Mouse (Mus musculus): ENCODE measurements around the gene Ppp6r2. TPM values are rescaled to one million over a fixed set of nuclear protein-coding genes. Genes with fewer than 3 reads are reported as not detected.

Gene Ppp6r2
- polyA plus RNA-seq, 1 experiment from 2014 or later = 90.8 TPM

DNA sequence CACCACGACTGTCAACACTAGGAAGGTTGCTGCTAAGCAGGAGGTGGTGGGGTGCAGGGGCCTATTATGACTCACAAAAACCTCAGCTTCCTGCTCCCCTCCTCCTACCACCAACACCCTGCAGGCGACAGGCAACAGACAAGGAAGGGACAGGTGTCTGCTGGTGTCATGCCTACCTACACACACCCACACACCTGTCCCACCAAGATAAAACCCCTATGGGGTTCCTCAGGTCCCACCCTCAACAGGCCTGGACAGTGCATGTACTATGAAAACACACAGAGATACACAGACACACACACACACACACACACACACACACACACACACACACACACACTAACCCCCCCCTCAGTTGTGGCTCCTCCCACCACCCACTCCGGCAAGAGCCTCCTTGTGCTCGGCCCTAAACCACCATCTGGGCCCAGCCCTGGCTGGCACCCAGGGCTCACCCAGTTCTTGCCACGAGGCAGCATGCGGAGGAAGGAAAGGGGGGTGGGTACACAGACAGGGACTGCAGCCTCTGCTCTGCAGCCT is 98.7 kb downstream of the Ppp6r2 start:
- H3K4me3 ChIP-seq (replicated peaks; ENCODE audit: low read length) = no peak overlapping the region
- no peaks in the 10 kb centered on the region for H3K9me3 ChIP-seq (ENCODE audit: control insufficient read depth, low read length)
- no peaks in the 10 kb centered on the region for H3K27me3 ChIP-seq (replicated peaks; ENCODE audit: control insufficient read depth, insufficient read depth, low read length)
- H3K27ac ChIP-seq (ENCODE audit: low read length) = no peak overlapping the region
- H3K9ac ChIP-seq (replicated peaks; ENCODE audit: low read depth, low read length) = no peak overlapping the region
- 50% methylated on average over 6 of the region's 6 CpGs for WGBS
- no peak overlapping the region for H3K4me2 ChIP-seq (ENCODE audit: low read length)
- H3K4me1 ChIP-seq (replicated peaks; ENCODE audit: control insufficient read depth, insufficient read depth, low read length) = peaks cover 37% of the 10 kb centered on the region
- ATAC-seq = no peak
- peaks cover 2% of the 10 kb centered on the region for H3K36me3 ChIP-seq (ENCODE audit: control insufficient read depth, insufficient read depth)

- Histone ChIP-seq H3K36me3 (ENCODE audit: control insufficient read depth, insufficient read depth) (no peaks in the 10 kb centered on the region), H3K9me3 (ENCODE audit: control insufficient read depth, low read length) (no peaks in the 10 kb centered on the region), H3K4me2 (ENCODE audit: low read length) (peak overlapping the region; percentile 69), H3K4me3 (replicated peaks; ENCODE audit: low read length) (no peak overlapping the region), H3K4me1 (replicated peaks; ENCODE audit: control insufficient read depth, insufficient read depth, low read length) (peaks cover 41% of the 10 kb centered on the region), H3K27ac (ENCODE audit: low read length) (no peak overlapping the region), H3K9ac (replicated peaks; ENCODE audit: low read depth, low read length) (no peak overlapping the region), H3K27me3 (replicated peaks; ENCODE audit: control insufficient read depth, insufficient read depth, low read length) (no peaks in the 10 kb centered on the region)
- 86% methylated on average over 4 of the region's 4 CpGs for WGBS
- ATAC-seq = no peak
These were observed 102.0 kb downstream of the Ppp6r2 start for GRCm38 (mm10) chr15:89313359-89313758.

DNA sequence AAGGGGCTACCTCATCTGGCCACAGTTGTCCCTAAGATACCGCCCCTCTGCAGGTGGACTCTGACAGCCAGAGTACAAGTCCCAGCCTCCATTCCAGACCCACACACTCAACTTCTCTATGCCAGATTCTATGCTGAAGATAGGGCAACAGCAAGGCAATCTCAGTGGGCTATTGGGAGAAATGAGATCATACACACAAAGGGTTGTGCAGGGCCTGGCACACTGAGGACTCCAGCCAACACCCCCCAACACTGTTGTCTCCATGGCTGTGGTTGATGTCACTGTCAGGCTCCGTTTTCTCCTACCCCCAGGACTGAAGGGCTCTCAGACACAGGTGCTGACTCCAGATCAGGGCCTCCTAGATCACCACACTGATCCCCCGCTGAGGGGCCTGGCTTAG is 102.8 kb downstream of the Ppp6r2 start:
- Histone ChIP-seq H3K9ac (replicated peaks; ENCODE audit: low read depth, low read length) (peak overlapping the region; percentile 91), H3K9me3 (ENCODE audit: control insufficient read depth, low read length) (no peaks in the 10 kb centered on the region), H3K27ac (ENCODE audit: low read length) (no peak overlapping the region), H3K4me2 (ENCODE audit: low read length) (peak overlapping the region; percentile 69), H3K27me3 (replicated peaks; ENCODE audit: control insufficient read depth, insufficient read depth, low read length) (no peaks in the 10 kb centered on the region), H3K4me3 (replicated peaks; ENCODE audit: low read length) (peak overlapping the region; percentile 89), H3K36me3 (ENCODE audit: control insufficient read depth, insufficient read depth) (no peaks in the 10 kb centered on the region), H3K4me1 (replicated peaks; ENCODE audit: control insufficient read depth, insufficient read depth, low read length) (peaks cover 41% of the 10 kb centered on the region)
- ATAC-seq = no peak
- 25% methylated on average over 3 of the region's 3 CpGs for WGBS

DNA sequence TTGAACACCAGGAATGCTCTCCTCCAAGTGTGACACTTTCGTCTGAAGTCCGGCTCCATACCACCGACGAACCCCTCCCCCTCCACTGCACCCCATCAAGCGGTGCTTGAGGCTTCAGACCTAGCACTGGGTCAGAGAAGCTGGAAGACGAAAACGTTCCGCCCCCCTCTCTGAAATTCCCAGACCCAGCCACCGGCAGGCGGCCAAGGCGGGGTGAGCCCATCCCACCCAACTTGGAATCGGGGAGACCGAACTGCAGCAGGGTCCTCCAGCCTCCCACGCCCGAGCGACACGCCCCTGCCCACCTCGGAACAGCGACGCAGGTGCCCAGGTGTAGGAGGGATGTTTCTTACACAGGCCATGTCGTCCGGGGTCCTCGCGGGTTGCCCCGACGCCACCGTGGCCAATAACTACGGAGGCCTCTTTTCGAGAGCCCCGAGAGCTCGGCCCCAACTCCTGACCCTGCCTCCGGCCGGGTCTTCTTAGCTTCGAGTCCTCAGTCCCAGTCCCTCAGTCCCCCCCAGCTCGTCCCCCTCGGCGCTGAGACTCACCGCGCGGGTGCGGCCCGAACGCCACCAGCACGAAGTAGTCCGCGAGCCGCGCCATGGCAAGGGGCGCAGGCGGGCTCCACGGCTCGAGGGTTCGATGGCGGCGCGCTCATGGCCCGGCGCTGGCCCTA is 103.3 kb downstream of the Ppp6r2 start:
- H3K36me3 ChIP-seq (ENCODE audit: control insufficient read depth, insufficient read depth) = no peaks in the 10 kb centered on the region
- under 1% methylated on average over 57 of the region's 58 CpGs for whole genome bisulfite sequencing
- H3K27me3 ChIP-seq (replicated peaks; ENCODE audit: control insufficient read depth, insufficient read depth, low read length) = no peaks in the 10 kb centered on the region
- H3K4me2 ChIP-seq (ENCODE audit: low read length) = peak overlapping the region; percentile 69
- H3K4me1 ChIP-seq (replicated peaks; ENCODE audit: control insufficient read depth, insufficient read depth, low read length) = peaks cover 41% of the 10 kb centered on the region
- peak; percentile 55 for ATAC-seq
- no peaks in the 10 kb centered on the region for H3K9me3 ChIP-seq (ENCODE audit: control insufficient read depth, low read length)
- peak overlapping the region; percentile 91 for H3K9ac ChIP-seq (replicated peaks; ENCODE audit: low read depth, low read length)
- peak overlapping the region; percentile 42; the same call in 1 of the 2 replicates for H3K27ac ChIP-seq (ENCODE audit: low read length)
- peak overlapping the region; percentile 89 for H3K4me3 ChIP-seq (replicated peaks; ENCODE audit: low read length)

- Histone ChIP-seq H3K27ac (ENCODE audit: low read length) (peak within 1 kb of the TSS; percentile 42; the same call in 1 of the 2 replicates), H3K4me1 (replicated peaks; ENCODE audit: control insufficient read depth, insufficient read depth, low read length) (peaks cover 36% of the 10 kb centered on the region), H3K9me3 (ENCODE audit: control insufficient read depth, low read length) (no peaks in the 10 kb centered on the region), H3K36me3 (ENCODE audit: control insufficient read depth, insufficient read depth) (no peaks in the 10 kb centered on the region), H3K4me3 (replicated peaks; ENCODE audit: low read length) (peak within 1 kb of the TSS; percentile 89), H3K27me3 (replicated peaks; ENCODE audit: control insufficient read depth, insufficient read depth, low read length) (no peaks in the 10 kb centered on the region), H3K9ac (replicated peaks; ENCODE audit: low read depth, low read length) (peak within 1 kb of the TSS; percentile 91), H3K4me2 (ENCODE audit: low read length) (peak within 1 kb of the TSS; percentile 69)
- peak; percentile 100 for ATAC-seq
- under 1% methylated on average over 37 of the region's 37 CpGs for WGBS
These were observed 103.9 kb downstream of the Ppp6r2 start, which contains the start of gene Sbf1 for GRCm38 (mm10) chr15:89315190-89315731. Gene Sbf1 (minus strand): TSS chr15:89315311.

- Histone ChIP-seq H3K4me1 (replicated peaks; ENCODE audit: control insufficient read depth, insufficient read depth, low read length) (peaks cover 27% of the 10 kb centered on the region), H3K27ac (ENCODE audit: low read length) (no peak overlapping the region), H3K9me3 (ENCODE audit: control insufficient read depth, low read length) (no peaks in the 10 kb centered on the region), H3K4me3 (replicated peaks; ENCODE audit: low read length) (no peak overlapping the region), H3K4me2 (ENCODE audit: low read length) (no peak overlapping the region), H3K36me3 (ENCODE audit: control insufficient read depth, insufficient read depth) (no peaks in the 10 kb centered on the region), H3K27me3 (replicated peaks; ENCODE audit: control insufficient read depth, insufficient read depth, low read length) (no peaks in the 10 kb centered on the region), H3K9ac (replicated peaks; ENCODE audit: low read depth, low read length) (no peak overlapping the region)
- ATAC-seq = no peak
- WGBS = 64% methylated on average over 11 of the region's 11 CpGs
These were observed 104.8 kb downstream of the Ppp6r2 start for GRCm38 (mm10) chr15:89316146-89316545.

GRCm38 (mm10) chr15:89321264-89321663 is 109.9 kb downstream of the Ppp6r2 start:
- Histone ChIP-seq H3K4me1 (replicated peaks; ENCODE audit: control insufficient read depth, insufficient read depth, low read length) (0 out of 2 replicates have a peak, but pooled peaks cover 2% of the 10 kb centered on the region), H3K9me3 (ENCODE audit: control insufficient read depth, low read length) (no peaks in the 10 kb centered on the region), H3K4me3 (replicated peaks; ENCODE audit: low read length) (no peak overlapping the region), H3K4me2 (ENCODE audit: low read length) (no peak overlapping the region), H3K9ac (replicated peaks; ENCODE audit: low read depth, low read length) (no peak overlapping the region), H3K36me3 (ENCODE audit: control insufficient read depth, insufficient read depth) (no peaks in the 10 kb centered on the region), H3K27me3 (replicated peaks; ENCODE audit: control insufficient read depth, insufficient read depth, low read length) (0 out of 2 replicates have a peak, but pooled peaks cover 4% of the 10 kb centered on the region), H3K27ac (ENCODE audit: low read length) (no peak overlapping the region)
- ATAC-seq = no peak
- 79% methylated on average over 8 of the region's 8 CpGs for WGBS

- Histone ChIP-seq H3K4me3 (replicated peaks; ENCODE audit: low read length) (no peak within 1 kb of the TSS), H3K27ac (ENCODE audit: low read length) (no peak within 1 kb of the TSS), H3K4me2 (ENCODE audit: low read length) (peak within 1 kb of the TSS; percentile 4; the same call in 1 of the 2 replicates), H3K27me3 (replicated peaks; ENCODE audit: control insufficient read depth, insufficient read depth, low read length) (0 out of 2 replicates have a peak, but pooled peaks cover 4% of the 10 kb centered on the region), H3K9me3 (ENCODE audit: control insufficient read depth, low read length) (no peaks in the 10 kb centered on the region), H3K36me3 (ENCODE audit: control insufficient read depth, insufficient read depth) (no peaks in the 10 kb centered on the region), H3K9ac (replicated peaks; ENCODE audit: low read depth, low read length) (no peak within 1 kb of the TSS), H3K4me1 (replicated peaks; ENCODE audit: control insufficient read depth, insufficient read depth, low read length) (0 out of 2 replicates have a peak, but pooled peaks cover 2% of the 10 kb centered on the region)
- no peak for ATAC-seq
- WGBS = 10% methylated on average over 26 of the region's 26 CpGs
These were observed 111.5 kb downstream of the Ppp6r2 start, which contains the start of gene Adm2 for GRCm38 (mm10) chr15:89322670-89323522. Gene Adm2 (plus strand): TSS chr15:89322720.

DNA sequence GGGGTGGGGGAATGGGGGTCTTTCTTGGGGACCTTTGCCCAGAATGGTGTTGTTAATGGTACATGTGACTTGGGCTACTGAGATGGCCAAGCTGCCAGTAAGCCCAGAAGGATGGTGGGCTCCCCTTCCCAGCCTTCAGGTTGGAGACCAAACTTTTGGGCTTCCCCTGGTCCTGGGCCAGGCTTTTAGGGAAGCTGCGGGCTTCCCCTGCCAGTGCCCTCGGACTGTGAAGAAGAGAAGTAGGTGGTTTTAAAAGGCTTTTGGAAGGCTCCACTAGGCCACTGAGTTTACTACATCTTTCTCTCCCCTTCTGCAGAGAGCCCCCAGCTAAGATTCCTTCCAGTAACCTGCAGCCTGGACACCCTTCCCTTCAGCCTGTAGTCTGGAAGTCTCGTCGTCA is 112.3 kb downstream of the Ppp6r2 start:
- no peak for ATAC-seq
- no peaks in the 10 kb centered on the region for H3K36me3 ChIP-seq (ENCODE audit: control insufficient read depth, insufficient read depth)
- H3K4me2 ChIP-seq (ENCODE audit: low read length) = no peak overlapping the region
- WGBS = 88% methylated on average over 4 of the region's 4 CpGs
- H3K9ac ChIP-seq (replicated peaks; ENCODE audit: low read depth, low read length) = no peak overlapping the region
- no peaks in the 10 kb centered on the region for H3K9me3 ChIP-seq (ENCODE audit: control insufficient read depth, low read length)
- 0 out of 2 replicates have a peak, but pooled peaks cover 4% of the 10 kb centered on the region for H3K27me3 ChIP-seq (replicated peaks; ENCODE audit: control insufficient read depth, insufficient read depth, low read length)
- H3K4me3 ChIP-seq (replicated peaks; ENCODE audit: low read length) = no peak overlapping the region
- 0 out of 2 replicates have a peak, but pooled peaks cover 2% of the 10 kb centered on the region for H3K4me1 ChIP-seq (replicated peaks; ENCODE audit: control insufficient read depth, insufficient read depth, low read length)
- H3K27ac ChIP-seq (ENCODE audit: low read length) = no peak overlapping the region
